Mouse (Mus musculus) mature B cell (primary cell): ENCODE results near the gene Ankfy1.
"Not testable (repeated sequence)": the region's sequence is repeated elsewhere in the genome, so short reads cannot be mapped to it uniquely, and the experiment has no call there.

Source experiments
- in situ Hi-C: fragments of 300-500 bp; cut with MboI; formaldehyde crosslinking; loops from 2 replicates; pipeline ENCODE4 v1.14.3; 2019

The Ankfy1 gene

DNA sequence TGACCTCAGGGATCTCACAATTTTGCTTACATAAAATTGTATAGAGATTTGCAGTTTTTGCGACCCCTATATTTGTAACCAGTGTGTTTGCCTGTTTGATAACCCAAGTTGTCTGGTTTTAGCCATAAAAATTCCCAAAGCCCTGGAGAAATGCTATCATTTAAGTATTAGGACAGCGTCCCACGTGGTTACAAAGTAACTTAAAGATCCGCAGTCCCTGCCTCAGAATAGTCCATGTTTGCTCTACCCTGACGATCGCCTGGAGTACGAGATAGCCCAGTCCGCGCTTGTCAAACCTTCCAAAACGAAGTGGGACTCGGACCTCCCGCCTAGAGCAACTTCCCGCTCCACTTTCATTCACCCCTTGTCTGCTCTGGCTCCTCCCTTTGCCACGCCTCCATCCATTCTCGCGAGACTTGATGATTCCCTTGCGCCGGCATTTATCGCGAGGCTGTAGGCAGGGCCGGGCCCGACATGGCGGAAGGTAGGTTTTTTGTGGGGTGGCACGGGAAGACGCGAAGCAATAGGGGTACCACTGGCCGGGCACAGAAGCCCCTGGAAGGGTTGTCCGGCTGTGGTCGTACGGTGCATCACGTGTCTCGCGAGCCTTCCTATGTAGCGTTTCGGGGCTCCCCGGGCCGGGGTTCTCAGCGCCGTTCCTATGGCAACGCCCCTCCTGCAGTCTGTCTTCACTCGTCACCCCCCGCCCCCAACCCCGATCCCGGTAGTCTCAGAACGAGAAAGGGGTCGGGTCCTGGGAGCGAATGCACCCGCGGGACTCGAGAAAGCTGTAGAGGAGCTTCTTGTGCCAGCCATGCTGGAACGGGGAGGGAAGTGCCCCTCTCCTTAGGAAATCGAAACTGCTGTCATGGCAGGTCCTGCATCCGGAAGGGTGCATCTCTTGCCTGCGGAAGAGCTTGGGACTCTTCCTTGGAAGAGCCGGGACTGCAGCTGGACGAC lies at the start of gene Ankfy1:
Gene Ankfy1 (plus strand): TSS at position 456 of the 960 bp plus-strand sequence.
- in situ Hi-C loops = no loop called here

DNA sequence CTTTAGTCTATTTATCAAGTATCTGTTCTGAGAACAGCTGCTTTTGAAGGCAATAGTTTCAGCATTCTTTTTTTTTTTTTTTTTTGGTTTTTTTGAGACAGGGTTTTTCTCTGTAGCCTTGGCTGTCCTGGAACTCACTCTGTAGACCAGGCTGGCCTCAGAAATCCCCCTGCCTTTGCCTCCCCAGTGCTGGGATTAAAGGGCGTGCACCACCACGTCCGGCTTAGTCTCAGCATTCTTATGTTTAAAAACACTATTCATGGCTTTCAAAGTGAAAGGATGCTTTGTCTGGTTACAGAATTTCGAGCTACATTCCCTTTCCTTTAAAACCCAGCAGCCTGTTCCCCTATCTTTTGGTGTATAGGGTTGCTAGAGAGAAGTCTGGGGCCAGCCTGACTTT lies 47.1 kb upstream of the Ankfy1 start:
- in situ Hi-C loops = no loop called here

DNA sequence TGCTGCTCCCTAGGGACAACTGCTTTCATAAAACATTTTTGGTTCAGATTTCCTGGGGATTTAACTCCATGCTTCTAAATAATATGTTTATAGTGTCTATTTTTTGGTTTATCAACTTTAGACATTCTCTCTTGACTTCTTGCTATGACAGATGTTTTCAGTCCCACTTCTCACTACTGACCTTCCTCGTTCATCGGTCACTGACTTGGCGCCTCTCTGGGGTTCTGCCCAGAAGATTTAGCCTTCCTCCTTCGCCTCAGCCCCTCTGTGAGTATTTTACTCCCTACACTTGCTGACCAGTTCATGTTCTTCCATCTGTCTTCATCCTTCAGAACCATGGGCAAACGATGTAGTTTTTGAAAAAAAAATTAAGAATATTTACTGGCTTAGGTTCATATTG lies 44.4 kb upstream of the Ankfy1 start:
- in situ Hi-C loops = no loop called here

DNA sequence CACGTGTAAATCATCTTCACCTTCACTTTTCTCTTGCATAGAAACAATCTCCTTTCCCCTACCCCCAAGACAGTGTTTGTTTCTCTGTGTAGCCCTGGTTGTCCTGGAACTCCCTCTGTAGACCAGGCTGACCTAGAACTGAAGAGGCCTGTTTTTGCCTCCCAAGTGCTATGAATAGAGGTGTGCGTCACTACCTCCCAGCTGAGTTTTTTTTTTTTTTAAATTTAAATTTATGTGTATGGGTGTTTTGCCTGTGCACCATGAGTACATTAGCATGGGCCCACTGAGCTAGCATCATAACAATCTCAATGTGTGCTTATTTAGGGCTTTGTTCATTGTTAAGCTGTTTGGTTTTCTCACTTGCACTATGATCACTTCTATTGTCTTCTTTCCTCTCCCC lies 39.5 kb upstream of the Ankfy1 start:
- in situ Hi-C loops = no loop called here

DNA sequence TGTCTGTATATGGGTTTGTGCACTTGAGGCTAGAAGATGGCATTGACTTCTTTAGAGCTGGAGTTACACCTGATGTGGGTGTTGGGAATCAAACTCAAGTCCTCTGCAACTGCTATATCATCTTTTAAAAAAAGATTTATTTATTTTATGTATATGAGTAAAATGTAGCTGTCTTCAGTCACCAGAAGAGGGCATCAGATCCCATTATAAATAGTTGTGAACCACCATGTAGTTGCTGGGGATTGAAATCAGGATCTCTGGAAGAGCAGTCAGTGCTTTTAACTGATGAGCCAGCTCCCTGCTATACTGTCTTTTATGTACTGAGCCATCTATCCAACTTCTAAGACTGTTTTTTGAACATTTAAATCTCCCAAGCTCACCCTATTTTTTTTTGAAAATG lies 29.9 kb upstream of the Ankfy1 start:
- in situ Hi-C loops = no loop called here

DNA sequence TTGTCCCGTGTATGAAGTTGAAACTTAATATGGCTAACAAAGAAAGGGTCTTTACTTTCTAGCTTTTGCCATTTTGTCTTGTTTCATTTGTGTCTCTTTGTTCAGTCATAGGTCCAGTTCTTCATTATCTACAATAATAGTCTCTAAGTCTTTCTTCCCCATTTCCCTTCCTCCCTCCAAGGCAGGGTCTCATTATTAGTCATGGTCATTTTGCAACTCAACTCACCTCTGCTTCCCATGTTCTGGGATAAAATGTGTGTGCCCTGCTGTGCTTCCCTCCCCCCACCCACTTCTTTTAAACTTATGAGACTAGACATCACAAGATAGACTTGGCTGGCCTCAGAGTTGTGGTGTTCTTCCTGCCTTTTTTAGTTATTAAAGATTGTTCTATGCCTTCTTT lies 29.4 kb upstream of the Ankfy1 start:
- in situ Hi-C loops = no loop called here

DNA sequence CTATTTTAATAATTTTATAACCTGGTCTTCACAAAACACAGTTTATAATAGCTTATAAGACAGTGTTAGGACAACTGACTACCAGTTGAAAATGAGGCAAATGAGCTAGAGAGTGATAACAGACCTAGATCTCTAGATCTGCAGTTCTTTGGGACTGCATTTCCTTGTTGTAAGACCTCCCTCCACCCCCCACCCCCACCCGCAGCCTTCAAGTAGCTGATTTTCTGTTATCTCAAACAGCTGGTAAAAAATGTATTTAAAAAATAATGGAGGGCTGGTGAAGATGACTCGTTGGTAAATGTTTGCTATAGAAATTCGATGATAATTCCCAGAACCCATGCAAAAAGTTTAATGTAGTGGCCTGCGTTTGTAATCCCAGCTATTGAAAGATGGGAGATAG lies 25.2 kb upstream of the Ankfy1 start:
- in situ Hi-C loops = no loop called here

DNA sequence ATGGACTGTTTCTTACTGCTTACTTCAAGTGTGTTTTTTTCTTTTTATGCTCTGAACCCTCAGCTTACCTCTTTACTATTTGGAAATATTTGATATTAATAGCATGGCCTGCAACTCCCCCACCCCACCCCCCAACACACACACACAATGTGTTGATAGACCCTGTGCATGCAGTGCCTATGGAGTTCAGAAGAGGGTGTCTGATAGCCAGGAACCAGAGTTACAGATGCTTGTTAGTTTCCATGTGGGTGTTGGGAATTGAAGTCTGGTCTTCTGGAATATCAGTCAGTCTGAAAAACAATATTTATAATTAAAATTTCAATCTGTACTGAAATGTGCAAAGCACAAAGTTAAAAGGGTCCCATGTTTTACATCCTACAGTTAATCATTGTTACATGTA lies 19.2 kb upstream of the Ankfy1 start:
- in situ Hi-C loops = no loop called here

DNA sequence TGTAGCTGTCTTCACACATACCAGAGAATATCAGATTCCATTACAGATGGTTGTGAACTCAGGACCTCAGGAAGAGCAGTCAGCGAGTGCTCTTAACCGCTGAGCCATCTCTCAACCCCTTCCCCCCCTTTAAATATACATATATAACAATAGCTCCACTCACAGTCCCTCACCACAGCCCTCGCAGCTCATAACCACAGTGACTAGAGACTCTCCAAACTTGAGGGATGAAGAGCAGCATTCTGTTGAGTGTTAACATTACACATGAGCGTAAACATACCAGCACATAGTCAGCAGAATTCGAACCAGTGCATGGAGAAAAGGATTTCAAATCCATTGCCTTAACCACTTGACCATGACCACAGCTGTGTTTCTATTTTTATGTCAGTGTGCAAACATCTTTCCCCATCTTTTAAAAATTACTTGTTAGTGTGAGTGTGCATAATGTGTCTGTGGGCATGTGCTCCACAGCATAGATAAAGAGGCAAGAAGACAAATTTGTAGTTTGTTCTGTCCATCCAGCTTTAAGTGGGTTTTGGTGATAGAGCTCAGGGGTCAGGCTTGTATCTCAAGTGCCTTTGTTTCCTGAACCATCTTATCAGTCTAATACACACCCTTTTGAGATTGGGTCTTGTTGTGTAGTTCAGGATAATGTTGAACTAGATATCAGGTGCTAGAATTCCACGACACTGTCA lies 18.4 kb upstream of the Ankfy1 start:
- in situ Hi-C loops = no loop called here

DNA sequence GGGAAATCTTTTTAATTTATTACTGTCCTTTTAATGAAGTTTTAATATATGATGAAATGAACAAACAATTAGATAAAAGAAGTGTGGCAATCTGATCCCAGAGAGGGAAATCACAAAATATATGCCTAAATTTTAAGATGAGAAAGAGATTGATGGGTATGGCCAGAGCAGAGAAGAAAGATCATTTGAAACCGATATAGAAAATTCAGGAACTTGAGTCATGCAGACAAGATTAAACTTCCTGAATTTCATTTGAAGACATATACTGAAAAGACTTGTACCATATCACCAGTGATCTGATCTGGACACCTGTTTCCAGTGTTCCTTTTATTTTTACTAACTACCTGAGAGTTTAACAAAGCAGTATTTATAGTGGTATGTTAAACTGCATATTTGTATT lies 17.4 kb upstream of the Ankfy1 start:
- in situ Hi-C loops = no loop called here

DNA sequence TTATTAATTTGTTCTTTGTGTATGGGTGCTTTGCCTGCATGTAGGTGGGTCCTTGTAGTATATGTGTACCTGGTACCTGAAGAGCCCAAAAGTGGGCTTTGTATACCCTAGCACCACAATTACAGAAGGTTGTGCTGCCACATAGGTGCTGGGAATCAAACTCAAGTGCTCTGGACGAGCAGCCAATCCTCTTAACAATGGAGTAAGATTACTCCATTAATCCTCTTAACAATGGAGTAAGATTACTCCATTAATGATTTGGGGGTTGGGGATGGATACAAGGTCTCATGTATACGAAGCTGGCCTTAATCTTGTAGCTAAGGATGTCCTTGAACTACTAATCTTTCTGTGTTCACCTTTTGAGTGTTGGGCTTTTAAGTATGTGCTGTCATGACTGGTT lies 14.5 kb upstream of the Ankfy1 start:
- in situ Hi-C loops = no loop called here

DNA sequence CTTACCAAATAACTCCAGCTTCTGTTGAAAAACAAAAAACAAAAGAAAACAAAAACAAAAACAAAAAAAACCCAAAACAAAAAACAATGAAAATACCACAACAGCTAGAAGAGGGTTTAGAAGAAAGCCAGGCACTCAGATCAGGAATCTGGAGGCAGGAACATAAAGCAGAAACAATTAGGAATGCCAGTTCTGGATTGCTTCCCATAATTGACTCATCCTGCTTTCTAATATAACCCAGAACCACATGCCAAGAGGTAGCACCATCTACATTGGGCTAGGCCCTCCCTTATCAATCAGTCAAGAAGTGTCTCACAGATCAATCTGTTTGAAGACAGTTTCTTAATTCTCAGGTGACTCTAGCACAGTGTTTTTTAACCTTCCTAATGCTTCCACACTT lies 9.1 kb upstream of the Ankfy1 start:
- in situ Hi-C loops = no loop called here

DNA sequence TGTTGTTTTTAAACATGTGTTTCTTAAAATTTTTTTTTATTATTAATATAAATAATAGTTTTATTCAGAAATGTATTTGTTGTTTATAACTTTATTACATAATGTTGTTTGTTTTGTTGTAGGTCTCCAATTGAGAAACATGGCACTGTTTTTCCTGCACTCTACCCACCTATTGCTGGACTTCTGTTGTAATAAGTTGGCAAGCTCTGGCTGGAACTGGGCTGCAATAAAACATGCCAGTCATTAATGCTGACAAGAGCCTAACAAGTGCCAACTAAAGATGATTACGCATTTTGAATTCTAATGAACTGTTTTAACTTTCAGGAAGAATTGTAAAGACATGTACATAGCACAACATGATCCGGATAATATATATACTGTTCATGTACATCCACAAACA lies 6.4 kb upstream of the Ankfy1 start:
- in situ Hi-C loops = no loop called here

DNA sequence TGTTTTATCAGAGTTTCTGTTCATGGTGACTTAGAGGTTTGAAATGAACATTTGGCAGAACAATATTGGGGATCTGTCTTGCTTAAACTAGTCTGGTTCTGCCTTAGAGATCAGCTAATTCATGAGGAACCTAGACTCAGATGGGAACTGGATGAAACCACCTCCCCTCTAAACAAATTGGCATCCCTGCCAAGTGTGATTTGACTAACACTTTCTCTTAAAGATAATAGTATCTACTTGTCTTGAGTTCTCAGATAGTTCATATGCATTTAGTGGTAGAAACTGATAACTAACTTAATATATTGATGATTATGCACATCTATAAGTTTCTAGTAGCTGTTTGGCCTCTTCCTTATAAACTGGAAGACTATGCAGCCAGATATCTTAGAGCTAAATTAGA lies 3.1 kb upstream of the Ankfy1 start:
- in situ Hi-C loops = no loop called here

DNA sequence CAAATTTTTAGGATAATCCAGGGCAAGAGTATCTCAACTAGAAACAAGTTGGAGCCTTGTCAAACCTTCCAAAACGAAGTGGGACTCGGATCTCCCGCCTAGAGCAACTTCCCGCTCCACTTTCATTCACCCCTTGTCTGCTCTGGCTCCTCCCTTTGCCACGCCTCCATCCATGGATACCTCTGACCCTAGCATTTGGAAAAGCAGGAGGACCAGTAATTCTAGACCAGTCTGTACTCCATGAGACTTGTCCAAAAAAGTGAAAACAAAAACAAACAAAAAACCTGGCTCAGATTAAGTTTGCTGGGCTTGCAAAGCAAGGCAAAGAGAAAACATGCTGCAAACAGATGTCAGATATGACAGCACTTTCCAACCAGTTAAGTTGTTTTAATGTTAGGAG lies 1.6 kb upstream of the Ankfy1 start:
- in situ Hi-C loops = no loop called here

DNA sequence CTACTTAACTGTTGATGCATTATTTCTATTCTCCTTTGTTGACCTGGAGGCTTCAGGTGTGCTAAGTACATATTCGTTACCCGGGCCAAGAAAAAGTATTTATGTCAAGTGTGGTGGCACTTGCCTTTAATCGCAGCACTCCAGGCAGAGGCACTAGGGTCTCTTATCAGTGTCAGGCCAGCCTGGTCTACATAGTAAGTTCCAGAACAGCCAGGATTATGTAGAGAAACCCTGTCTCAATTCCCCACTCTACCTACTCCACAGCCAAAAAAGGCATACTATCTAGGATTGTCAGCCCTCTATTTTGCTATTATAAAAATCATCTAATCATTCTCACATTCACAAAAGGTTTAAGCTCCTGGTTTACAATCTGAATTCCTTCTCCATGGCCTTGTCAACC lies 691 bp upstream of the Ankfy1 start:
- in situ Hi-C loops = no loop called here

DNA sequence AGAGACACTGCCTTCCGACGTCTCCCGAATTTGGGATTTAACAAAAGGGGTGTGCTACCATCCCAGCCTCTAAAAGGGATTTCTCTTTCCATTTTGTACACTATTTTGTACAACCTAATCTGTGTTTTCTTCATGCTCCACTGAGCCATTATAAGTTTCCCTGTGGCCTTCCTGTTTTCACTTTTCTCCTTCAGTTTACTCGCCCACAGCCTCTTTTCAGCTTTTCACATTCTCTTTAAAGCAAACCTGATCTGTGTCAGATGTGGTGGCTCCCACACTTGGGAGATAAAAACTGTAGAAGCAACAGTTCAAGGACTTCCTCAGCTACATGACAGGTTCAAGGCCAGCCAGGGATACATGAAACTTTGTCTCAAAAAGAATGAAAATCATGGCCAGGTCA lies 2.5 kb downstream of the Ankfy1 start:
- in situ Hi-C loops = no loop called here

DNA sequence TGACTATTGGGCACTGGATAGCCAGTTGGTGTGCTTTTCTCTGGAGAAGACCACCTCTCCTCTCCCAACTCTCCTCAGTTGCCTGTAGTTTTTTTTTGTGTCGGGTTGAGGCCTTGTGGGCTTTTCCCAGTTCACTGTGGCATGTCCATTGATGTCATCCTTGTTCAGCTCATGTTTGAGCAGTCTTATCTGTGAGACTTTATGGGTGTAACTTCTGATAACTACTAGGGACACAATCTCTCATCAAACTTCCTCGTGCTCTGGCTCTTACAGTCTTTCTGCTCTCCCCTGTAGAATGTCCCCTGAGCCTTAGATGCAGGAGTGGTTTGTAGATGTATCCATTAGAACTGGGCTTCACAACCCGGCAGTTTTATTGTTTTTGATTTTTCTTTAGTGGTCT lies 5.2 kb downstream of the Ankfy1 start:
- in situ Hi-C loops = no loop called here

DNA sequence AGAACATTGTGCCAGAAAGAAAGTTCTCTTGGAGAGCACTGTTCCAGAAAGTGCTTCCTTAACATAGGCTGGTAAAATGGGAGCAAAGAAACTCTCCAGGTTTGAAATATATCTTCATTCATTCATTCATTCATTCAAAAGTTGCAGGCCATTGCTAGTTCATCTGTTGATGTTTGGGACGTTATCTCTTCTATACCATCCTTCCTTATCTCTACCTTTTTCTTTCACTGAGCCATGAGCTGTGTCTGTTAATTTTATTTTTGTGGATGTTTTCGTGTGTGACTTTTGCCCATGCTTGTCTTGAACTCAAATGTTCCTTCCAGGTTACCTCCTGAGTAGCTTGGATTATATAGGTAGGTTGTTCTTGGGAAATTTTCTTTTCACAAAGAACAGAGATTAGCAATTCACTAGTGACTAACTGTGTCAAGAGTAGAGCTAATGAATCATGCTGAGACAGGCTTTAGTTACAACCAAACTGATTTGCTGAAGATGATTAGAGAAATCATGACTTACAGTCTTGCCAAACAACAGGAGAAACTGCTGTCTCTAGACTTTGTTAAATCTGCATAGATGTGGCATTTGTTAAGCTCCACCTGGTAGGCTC lies 6.7 kb downstream of the Ankfy1 start:
- in situ Hi-C loops = no loop called here

DNA sequence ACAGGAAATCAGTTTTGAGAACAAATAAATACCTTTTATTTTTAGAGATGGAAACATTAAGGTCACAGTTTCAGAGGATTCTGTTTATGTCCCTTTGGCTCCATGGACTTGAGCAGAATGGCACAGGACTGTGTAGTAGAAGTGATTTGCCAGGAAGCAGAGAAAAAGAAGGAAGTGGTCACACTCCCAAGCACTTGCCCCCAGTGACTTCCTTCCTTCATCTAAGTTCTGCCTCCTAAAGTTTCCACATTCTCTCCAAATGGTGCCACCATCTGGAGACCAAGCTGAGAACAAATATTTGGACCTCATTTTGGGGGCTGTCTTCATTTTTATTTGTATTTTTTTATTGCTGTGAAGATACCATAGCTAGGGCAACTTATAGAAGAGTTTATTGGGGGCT lies 7.5 kb downstream of the Ankfy1 start:
- in situ Hi-C loops = no loop called here

DNA sequence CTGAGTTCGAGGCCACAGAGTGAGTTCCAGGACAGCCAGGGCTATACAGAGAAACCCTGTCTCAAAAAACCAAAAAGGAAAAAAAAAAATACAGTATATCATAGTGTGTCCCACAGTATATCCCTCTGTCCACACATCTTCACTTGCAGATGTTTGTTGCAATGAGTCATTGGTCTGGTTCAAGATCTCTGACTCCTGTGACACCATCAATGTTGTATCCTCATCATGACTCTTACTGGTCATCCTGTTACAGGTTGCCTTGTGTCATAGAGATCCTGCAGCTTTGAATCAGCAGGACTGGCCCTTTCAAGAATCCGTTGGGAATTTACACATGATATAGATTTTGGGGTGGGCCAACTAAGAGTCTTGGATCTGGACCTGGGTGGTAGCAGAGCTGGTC lies 15.3 kb downstream of the Ankfy1 start:
- in situ Hi-C loops = not testable (repeated sequence)

DNA sequence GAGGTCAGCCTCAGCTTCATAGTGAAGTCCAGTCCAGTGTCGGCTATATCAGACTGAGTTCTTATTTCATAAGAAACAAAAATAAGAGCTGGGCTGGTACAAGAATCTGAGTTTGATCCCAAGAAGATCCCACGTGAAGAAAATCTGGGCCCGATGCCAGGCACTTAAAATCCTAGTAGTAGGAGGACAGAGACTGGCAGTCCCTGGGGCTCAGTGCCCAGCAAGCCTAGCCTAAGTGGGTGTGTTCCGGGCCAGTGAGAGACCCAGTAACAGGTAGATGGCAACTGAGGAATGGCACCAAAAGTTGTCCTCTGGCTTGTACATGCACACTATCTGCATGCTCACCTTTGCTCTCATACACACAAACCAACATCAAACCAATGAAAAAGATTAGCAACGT lies 22.9 kb downstream of the Ankfy1 start:
- in situ Hi-C loops = no loop called here

DNA sequence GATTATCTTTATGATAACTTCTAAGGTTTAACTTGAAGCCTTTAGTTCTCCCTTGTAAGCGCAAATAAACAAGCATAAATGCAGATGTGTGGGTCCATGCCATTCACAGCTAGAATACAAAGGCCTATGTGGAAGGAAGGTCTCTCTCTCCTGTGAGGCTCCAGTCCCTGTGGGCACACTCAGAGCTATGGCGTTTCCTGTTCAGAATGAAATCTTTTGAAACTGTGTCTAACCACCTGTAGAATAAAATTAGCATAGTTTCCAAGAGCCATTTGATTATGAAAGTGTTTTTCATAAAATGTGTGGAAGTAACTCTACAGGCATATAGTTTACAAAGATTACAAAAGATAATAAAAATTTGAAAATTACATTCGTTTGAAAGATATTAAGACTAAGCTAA lies 28.4 kb downstream of the Ankfy1 start:
- in situ Hi-C loops = no loop called here
